Mouse (Mus musculus) liver, postnatal 0 days (tissue): ENCODE measurements around the gene Syt14.

Experiments
- CTCF ChIP-seq: sonication (generic); IDR thresholded peaks from 2 replicates; pipeline ENCODE4 v1.5.1; 2016; ENCODE audit warnings: antibody characterized with exemption, low read depth
- EP300 ChIP-seq: IDR thresholded peaks from 2 replicates; pipeline ENCODE4 v1.6.1; 2016; ENCODE audit warnings: antibody characterized with exemption, low read depth, mild to moderate bottlenecking

- TF ChIP-seq CTCF (no peak), EP300 (no peak)
These were observed 178.0 kb downstream of the Syt14 start for GRCm38 (mm10) chr1:192857582-192857981.
